In the genomic region with DNA sequence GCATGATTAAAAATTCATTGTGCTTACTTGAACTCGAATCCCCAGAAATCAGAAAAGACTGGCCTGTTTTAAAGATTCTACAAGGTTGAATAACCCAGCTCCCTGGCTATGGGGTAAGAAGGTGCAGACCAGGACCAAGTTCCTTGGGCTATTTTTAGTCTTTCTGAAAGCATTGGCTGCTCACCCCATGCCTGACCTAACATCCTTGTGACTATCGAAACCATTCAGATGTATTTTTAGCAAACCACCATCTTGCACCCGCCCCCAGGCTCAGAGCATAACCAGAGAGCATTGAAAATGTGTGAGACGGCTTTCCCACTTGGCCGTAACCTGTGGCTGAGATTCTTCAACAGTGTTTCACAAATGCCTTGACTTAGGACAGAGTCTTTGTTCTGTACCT, we compare ENCODE assay signal across 22 mouse cellular contexts. TPM values are rescaled to one million over a fixed set of nuclear protein-coding genes. Genes with fewer than 3 reads are reported as not detected.
DNase-seq lines count a peak whose midpoint lies in the region; ATAC-seq and TF ChIP-seq lines count a peak whose summit lies in the region.
"Had no signal": no experiment of that assay in that cellular context is flagged by ENCODE, and none has a peak within 500 bp of the region (broad histone marks: within the 10 kb centered on the region; RNA-seq: fewer than 3 reads in every experiment).

No protein-coding gene starts in this region.

- H3K4me1 ChIP-seq in heart, embryonic 16.5 days (ENCODE audit: control insufficient read depth, insufficient read depth, low read length), result no peaks in the 10 kb centered on the region
- no peaks in the 10 kb centered on the region for H3K4me1 ChIP-seq in hindbrain, embryonic 13.5 days (replicated peaks)
- H3K4me1 ChIP-seq: forebrain, embryonic 15.5 days; hindbrain, embryonic 12.5 days; kidney, embryonic 15.5 days; limb, embryonic 12.5 days; midbrain, embryonic 15.5 days; stomach, embryonic 15.5 days had no signal

- no peak overlapping the region for H3K4me3 ChIP-seq in gastrocnemius, adult 2 months
- no peak overlapping the region for H3K4me3 ChIP-seq in heart, embryonic 16.5 days (ENCODE audit: low read length)
- no peak overlapping the region for H3K4me3 ChIP-seq in hindbrain, embryonic 13.5 days
- H3K4me3 ChIP-seq: forebrain, embryonic 15.5 days; hindbrain, embryonic 12.5 days; kidney, embryonic 15.5 days; limb, embryonic 12.5 days; midbrain, embryonic 15.5 days; stomach, embryonic 15.5 days had no signal

- peak; percentile 31 for DNase-seq in gastrocnemius, adult 2 months
- no peak for DNase-seq in gastrocnemius, postnatal 36 days
- DNase-seq in NIH3T3 (ENCODE audit: low read depth), result peak; percentile 50
- peak; percentile 48 for DNase-seq in heart, adult 8-10 months (ENCODE audit: low spot score)
- DNase-seq in adrenal gland, postnatal 36 days, result no peak
- DNase-seq in urinary bladder, postnatal 36 days (ENCODE audit: low spot score in 2 of 2), result no peak
- DNase-seq: adrenal gland, postnatal 14 days; cerebellum, adult 8-10 months; lung, postnatal 10 days had no signal

- no peak overlapping the region for H3K4me2 ChIP-seq in heart, embryonic 16.5 days (ENCODE audit: low read depth, low read length)
- no peak overlapping the region for H3K4me2 ChIP-seq in hindbrain, embryonic 13.5 days
- H3K4me2 ChIP-seq: forebrain, embryonic 15.5 days; hindbrain, embryonic 12.5 days; kidney, embryonic 15.5 days; limb, embryonic 12.5 days; midbrain, embryonic 15.5 days; stomach, embryonic 15.5 days had no signal

- 41% methylated on average over 5 of the region's 5 CpGs for WGBS in heart, embryonic 16.5 days
- WGBS in hindbrain, embryonic 13.5 days, result 81% methylated on average over 5 of the region's 5 CpGs

- H3K27ac ChIP-seq in gastrocnemius, adult 2 months, result peak overlapping the region; percentile 76
- H3K27ac ChIP-seq in heart, embryonic 16.5 days (ENCODE audit: low read length), result peak overlapping the region; percentile 67
- H3K27ac ChIP-seq in hindbrain, embryonic 13.5 days, result no peak overlapping the region
- H3K27ac ChIP-seq: forebrain, embryonic 15.5 days; hindbrain, embryonic 12.5 days; kidney, embryonic 15.5 days; limb, embryonic 12.5 days; liver, embryonic 14.5 days; midbrain, embryonic 15.5 days; stomach, embryonic 15.5 days had no signal

- intact Hi-C loops in gastrocnemius, adult 2 months (cut with DNase I), result no loop called here
- intact Hi-C loops in gastrocnemius, postnatal 36 days (cut with DNase I), result no loop called here

- no peaks in the 10 kb centered on the region for H3K9me3 ChIP-seq in heart, embryonic 16.5 days (replicated peaks; ENCODE audit: control insufficient read depth, low read length)
- no peaks in the 10 kb centered on the region for H3K9me3 ChIP-seq in hindbrain, embryonic 13.5 days
- H3K9me3 ChIP-seq: forebrain, embryonic 15.5 days; hindbrain, embryonic 12.5 days; kidney, embryonic 15.5 days; limb, embryonic 12.5 days; midbrain, embryonic 15.5 days; stomach, embryonic 15.5 days had no signal

- H3K27me3 ChIP-seq in heart, embryonic 16.5 days (ENCODE audit: control insufficient read depth, insufficient read depth, low read length), result no peaks in the 10 kb centered on the region
- H3K27me3 ChIP-seq in hindbrain, embryonic 13.5 days, result no peaks in the 10 kb centered on the region
- H3K27me3 ChIP-seq: forebrain, embryonic 15.5 days; hindbrain, embryonic 12.5 days; kidney, embryonic 15.5 days; limb, embryonic 12.5 days; midbrain, embryonic 15.5 days; stomach, embryonic 15.5 days had no signal

- no peak for TF ChIP-seq CTCF in gastrocnemius, adult 2 months (IDR thresholded peaks at IDR 0.05)

- H3K36me3 ChIP-seq in heart, embryonic 16.5 days (ENCODE audit: control insufficient read depth, insufficient read depth), result no peaks in the 10 kb centered on the region
- H3K36me3 ChIP-seq in hindbrain, embryonic 13.5 days, result no peaks in the 10 kb centered on the region
- H3K36me3 ChIP-seq: forebrain, embryonic 15.5 days; hindbrain, embryonic 12.5 days; kidney, embryonic 15.5 days; limb, embryonic 12.5 days; midbrain, embryonic 15.5 days; stomach, embryonic 15.5 days had no signal

- no peak overlapping the region for H3K9ac ChIP-seq in heart, embryonic 16.5 days (ENCODE audit: low read length)
- H3K9ac ChIP-seq in hindbrain, embryonic 13.5 days, result no peak overlapping the region
- H3K9ac ChIP-seq: forebrain, embryonic 15.5 days; hindbrain, embryonic 12.5 days; kidney, embryonic 15.5 days; limb, embryonic 12.5 days; liver, embryonic 14.5 days; midbrain, embryonic 15.5 days; stomach, embryonic 15.5 days had no signal

- ATAC-seq in heart, embryonic 16.5 days (replicated peaks; ENCODE audit: extremely low read depth, insufficient read depth, low FRiP score), result peak; percentile 60; the same call in 1 of the 2 replicates
- no peak for ATAC-seq in hindbrain, embryonic 13.5 days (ENCODE audit: low FRiP score)
- ATAC-seq: forebrain, embryonic 15.5 days; midbrain, embryonic 15.5 days had no signal

RNA-seq across cellular contexts. Expression of gene Tmem232, which starts 13.1 kb away (rescaled TPM):
- 10 to 100 TPM; 14.0 to 16.5 TPM for total RNA-seq in gastrocnemius, adult 2 months (2021)
- 10 to 100 TPM; 13.9 to 17.0 TPM for total RNA-seq in gastrocnemius, postnatal 36 days (2021)
- total RNA-seq in heart, adult 8-10 months (2022), result under 1 TPM in 1 of 4 experiments, not detected in 3; 0.22 TPM
- 0.13 and 0.36 TPM in 2 replicates for polyA plus RNA-seq in heart, embryonic 16.5 days (2015; fragmentation: Nextera tagmentation; extraction: Ambion mirVana)
- not detected for total RNA-seq in adrenal gland, postnatal 36 days (2021)
- polyA plus RNA-seq in hindbrain, embryonic 13.5 days (2015; fragmentation: Nextera tagmentation; extraction: Ambion mirVana), result 0.22 and 0.48 TPM in 2 replicates
- total RNA-seq: adrenal gland, postnatal 14 days; megakaryocyte, adult 5-6 weeks had no signal
- polyA plus RNA-seq: intestine, embryonic 14.5 days; kidney, embryonic 15.5 days; limb, embryonic 12.5 days; liver, embryonic 14.5 days; spleen, adult 2 months; thymus, postnatal 0 days had no signal

Comparison
In these comparisons a context has a peak if more than half of its experiments do, and no peak if none do; other contexts are left out.
1. DNase-seq: peak in gastrocnemius, adult 2 months (single experiment), NIH3T3 (single experiment) and heart, adult 8-10 months (single experiment); none in gastrocnemius, postnatal 36 days (0 of 2), adrenal gland, postnatal 36 days (0 of 2) and urinary bladder, postnatal 36 days (0 of 2).
2. RNA of gene Tmem232, which starts 13.1 kb away (total RNA-seq): 13.9 to 17.0 TPM in gastrocnemius, postnatal 36 days and 14.0 to 16.5 TPM in gastrocnemius, adult 2 months; 0.22 TPM in heart, adult 8-10 months and not detected in adrenal gland, postnatal 36 days; every median in the first group is over 10 times any median in the second.